ENCODE assay signal across 16 mouse cellular contexts in the genomic region with DNA sequence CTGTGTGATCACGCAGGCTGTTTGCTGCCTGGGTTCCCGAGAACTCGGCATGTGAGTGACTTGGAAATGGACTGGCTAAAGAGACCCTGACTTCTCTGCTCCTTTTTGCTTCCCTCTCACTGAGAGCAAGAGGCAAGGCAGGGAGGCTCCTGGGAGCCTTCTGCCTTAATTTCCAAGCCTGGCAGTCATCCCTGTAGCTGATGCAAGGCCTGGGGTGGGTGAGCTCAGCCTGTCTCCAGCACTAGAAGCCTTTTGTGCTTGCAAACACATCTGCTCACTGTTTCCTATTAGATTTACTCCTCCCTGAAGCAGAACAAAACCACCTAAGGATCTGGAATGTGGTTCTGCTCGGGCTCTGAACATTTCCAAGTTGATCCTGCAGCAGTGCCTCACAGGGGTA. TPM values are rescaled to one million over a fixed set of nuclear protein-coding genes. Genes with fewer than 3 reads are reported as not detected.
A peak's percentile ranks its signal among the peaks of the same experiment; 100 is the strongest.
DNase-seq lines count a peak whose midpoint lies in the region; ATAC-seq and TF ChIP-seq lines count a peak whose summit lies in the region.
"Had no signal": no experiment of that assay in that cellular context is flagged by ENCODE, and none has a peak within 500 bp of the region (broad histone marks: within the 10 kb centered on the region; RNA-seq: fewer than 3 reads in every experiment).

No protein-coding gene starts in this region.

- no peak for TF ChIP-seq POLR2A in myocyte (IDR thresholded peaks at IDR 0.05; ENCODE audit: insufficient read length, low read depth)

- no peaks in the 10 kb centered on the region for H3K27me3 ChIP-seq in limb, embryonic 13.5 days
- no peaks in the 10 kb centered on the region for H3K27me3 ChIP-seq in limb, embryonic 10.5 days (ENCODE audit: low read depth, poor library complexity, severe bottlenecking)
- no peaks in the 10 kb centered on the region for H3K27me3 ChIP-seq in embryonic facial prominence, embryonic 10.5 days (replicated peaks; ENCODE audit: low read depth, poor library complexity, severe bottlenecking)
- no peaks in the 10 kb centered on the region for H3K27me3 ChIP-seq in myocyte (ENCODE audit: control insufficient read depth, insufficient read depth, insufficient read length)
- H3K27me3 ChIP-seq in kidney, embryonic 15.5 days = no peaks in the 10 kb centered on the region
- H3K27me3 ChIP-seq: forebrain, embryonic 13.5 days; lung, embryonic 15.5 days had no signal

- 63% methylated on average over 4 of the region's 4 CpGs for WGBS in limb, embryonic 13.5 days
- 84% methylated on average over 4 of the region's 4 CpGs for WGBS in limb, embryonic 10.5 days
- 76% methylated on average over 4 of the region's 4 CpGs for WGBS in embryonic facial prominence, embryonic 10.5 days
- 76% methylated on average over 4 of the region's 4 CpGs for WGBS in kidney, embryonic 15.5 days

- DNase-seq in adrenal gland, postnatal 10 days = peak; percentile 48
- no peak for DNase-seq in adrenal gland, postnatal 4 days (ENCODE audit: low spot score in 2 of 2)
- no peak for DNase-seq in limb, embryonic 10.5 days (ENCODE audit: low spot score)
- DNase-seq in embryonic facial prominence, embryonic 10.5 days (ENCODE audit: low spot score) = no peak
- no peak for DNase-seq in cerebellum, postnatal 10 days
- DNase-seq: cerebellum, adult 18-20 months; kidney, postnatal 36 days; thymus, adult 18-20 months had no signal

- H3K4me3 ChIP-seq in limb, embryonic 13.5 days = no peak overlapping the region
- H3K4me3 ChIP-seq in limb, embryonic 10.5 days = no peak overlapping the region
- H3K4me3 ChIP-seq in embryonic facial prominence, embryonic 10.5 days = no peak overlapping the region
- no peak overlapping the region for H3K4me3 ChIP-seq in myocyte
- no peak overlapping the region for H3K4me3 ChIP-seq in kidney, embryonic 15.5 days (replicated peaks)
- H3K4me3 ChIP-seq: forebrain, embryonic 13.5 days; lung, embryonic 15.5 days had no signal

- H3K4me2 ChIP-seq in limb, embryonic 13.5 days (replicated peaks) = no peak overlapping the region
- H3K4me2 ChIP-seq in myocyte (ENCODE audit: low read depth) = peak overlapping the region; percentile 16
- H3K4me2 ChIP-seq in kidney, embryonic 15.5 days = no peak overlapping the region
- H3K4me2 ChIP-seq: forebrain, embryonic 13.5 days; lung, embryonic 15.5 days had no signal

- H3K79me2 ChIP-seq in myocyte (ENCODE audit: control insufficient read depth, insufficient read depth) = no peaks in the 10 kb centered on the region

- peak overlapping the region; percentile 82 for H3K27ac ChIP-seq in limb, embryonic 13.5 days
- no peak overlapping the region for H3K27ac ChIP-seq in limb, embryonic 10.5 days
- H3K27ac ChIP-seq in embryonic facial prominence, embryonic 10.5 days (replicated peaks) = peak overlapping the region; percentile 35; the same call in 1 of the 2 replicates
- H3K27ac ChIP-seq in kidney, embryonic 15.5 days = no peak overlapping the region
- H3K27ac ChIP-seq: forebrain, embryonic 13.5 days; lung, embryonic 15.5 days had no signal

- peaks cover 56% of the 10 kb centered on the region for H3K4me1 ChIP-seq in limb, embryonic 13.5 days
- peaks cover 19% of the 10 kb centered on the region for H3K4me1 ChIP-seq in limb, embryonic 10.5 days
- peaks cover 30% of the 10 kb centered on the region for H3K4me1 ChIP-seq in embryonic facial prominence, embryonic 10.5 days
- H3K4me1 ChIP-seq in kidney, embryonic 15.5 days = peaks cover 39% of the 10 kb centered on the region

- no peaks in the 10 kb centered on the region for H3K36me3 ChIP-seq in limb, embryonic 13.5 days
- H3K36me3 ChIP-seq in limb, embryonic 10.5 days = no peaks in the 10 kb centered on the region
- H3K36me3 ChIP-seq in embryonic facial prominence, embryonic 10.5 days (replicated peaks) = no peaks in the 10 kb centered on the region
- H3K36me3 ChIP-seq in myocyte (ENCODE audit: control insufficient read depth, insufficient read depth) = no peaks in the 10 kb centered on the region
- H3K36me3 ChIP-seq in kidney, embryonic 15.5 days = no peaks in the 10 kb centered on the region
- H3K36me3 ChIP-seq: lung, embryonic 15.5 days had no signal

- no peak for ATAC-seq in limb, embryonic 13.5 days (ENCODE audit: low FRiP score, low read depth)
- no peak for ATAC-seq in kidney, embryonic 15.5 days (replicated peaks; ENCODE audit: low FRiP score)
- ATAC-seq: forebrain, embryonic 13.5 days had no signal

- H3K9me3 ChIP-seq in limb, embryonic 13.5 days = no peaks in the 10 kb centered on the region
- no peaks in the 10 kb centered on the region for H3K9me3 ChIP-seq in limb, embryonic 10.5 days (replicated peaks)
- H3K9me3 ChIP-seq in embryonic facial prominence, embryonic 10.5 days = no peaks in the 10 kb centered on the region
- H3K9me3 ChIP-seq in kidney, embryonic 15.5 days (replicated peaks) = no peaks in the 10 kb centered on the region
- H3K9me3 ChIP-seq: forebrain, embryonic 13.5 days; lung, embryonic 15.5 days had no signal

- H3K9ac ChIP-seq in limb, embryonic 13.5 days = no peak overlapping the region; the same call in 1 of the 2 replicates
- H3K9ac ChIP-seq in kidney, embryonic 15.5 days = no peak overlapping the region
- H3K9ac ChIP-seq: forebrain, embryonic 13.5 days; lung, embryonic 15.5 days had no signal

- H3ac ChIP-seq in myocyte (ENCODE audit: control insufficient read depth, insufficient read length) = no peak overlapping the region

TF ChIP-seq in myocyte, 11 proteins besides CTCF, POLR2A, EP300 and RAD21:
- TF ChIP-seq CEBPB (IDR thresholded peaks at IDR 0.05; ENCODE audit: insufficient read depth, poor library complexity, severe bottlenecking) = peak; percentile 83
- TF ChIP-seq USF1 (IDR thresholded peaks at IDR 0.05; ENCODE audit: low read depth) = no peak
TF ChIP-seq in myocyte: peak in this region for 1.

RNA-seq across cellular contexts. Expression of a gene that starts 12.9 kb away (rescaled TPM):
- under 1 TPM; 0.27 to 0.48 TPM for total RNA-seq in adrenal gland, postnatal 10 days (2021)
- total RNA-seq in adrenal gland, postnatal 4 days (2021) = under 1 TPM; 0.76 to 0.78 TPM
- polyA plus RNA-seq in limb, embryonic 13.5 days (2015; fragmentation: Nextera tagmentation; extraction: Ambion mirVana) = 0.15 and 0.28 TPM in 2 replicates
- 0.15 TPM in 1 of 2 replicates, not detected in the other for polyA plus RNA-seq in limb, embryonic 10.5 days (2016; fragmentation: Nextera tagmentation; extraction: Ambion mirVana)
- polyA plus RNA-seq in embryonic facial prominence, embryonic 10.5 days (2016; fragmentation: Nextera tagmentation; extraction: Ambion mirVana) = 0.16 and 0.19 TPM in 2 replicates
- polyA plus RNA-seq in myocyte (2012; fragmentation: generic; extraction: Trizol) = 1.1 TPM
- 0.13 and 0.14 TPM in 2 replicates for polyA plus RNA-seq in kidney, embryonic 15.5 days (2015; fragmentation: Nextera tagmentation; extraction: Ambion mirVana)
- total RNA-seq: liver, adult 2 months; megakaryocyte-erythroid progenitor cell, adult 5-6 weeks had no signal
- polyA plus RNA-seq: heart, embryonic 16.5 days; liver, adult 2 months; lung, embryonic 15.5 days had no signal

RNA-seq across cellular contexts. Expression of a gene that starts 35.6 kb away (rescaled TPM):
- 10 to 100 TPM; 28.1 to 33.5 TPM for total RNA-seq in adrenal gland, postnatal 10 days (2021)
- total RNA-seq in adrenal gland, postnatal 4 days (2021) = 10 to 100 TPM; 48.9 to 55.2 TPM
- 35.8 and 41.3 TPM in 2 replicates for polyA plus RNA-seq in limb, embryonic 13.5 days (2015; fragmentation: Nextera tagmentation; extraction: Ambion mirVana)
- 20.8 and 23.3 TPM in 2 replicates for polyA plus RNA-seq in limb, embryonic 10.5 days (2016; fragmentation: Nextera tagmentation; extraction: Ambion mirVana)
- 14.8 and 16.0 TPM in 2 replicates for polyA plus RNA-seq in embryonic facial prominence, embryonic 10.5 days (2016; fragmentation: Nextera tagmentation; extraction: Ambion mirVana)
- 394 TPM for polyA plus RNA-seq in myocyte (2012; fragmentation: generic; extraction: Trizol)
- polyA plus RNA-seq in kidney, embryonic 15.5 days (2015; fragmentation: Nextera tagmentation; extraction: Ambion mirVana) = 68.4 and 70.7 TPM in 2 replicates

Comparison
In these comparisons a context has a peak if more than half of its experiments do, and no peak if none do; other contexts are left out.
1. H3K27ac ChIP-seq: peak in limb, embryonic 13.5 days (single experiment) and embryonic facial prominence, embryonic 10.5 days (single experiment); none in limb, embryonic 10.5 days (single experiment) and kidney, embryonic 15.5 days (single experiment).